10 mouse cellular contexts compared by ENCODE assay signal in genomic region chr12:119164672-119165071, GRCm38 (mm10).
DNase-seq lines count a peak whose midpoint lies in the region; ATAC-seq and TF ChIP-seq lines count a peak whose summit lies in the region.
"Had no signal": no experiment of that assay in that cellular context is flagged by ENCODE, and none has a peak within 500 bp of the region (broad histone marks: within the 10 kb centered on the region; RNA-seq: fewer than 3 reads in every experiment).

No protein-coding gene starts in this region.

- H3K9ac ChIP-seq in forebrain, embryonic 14.5 days (ENCODE audit: low read length): no peak overlapping the region
- no peak overlapping the region for H3K9ac ChIP-seq in forebrain, embryonic 11.5 days (ENCODE audit: low read length)
- no peak overlapping the region for H3K9ac ChIP-seq in limb, embryonic 13.5 days
- H3K9ac ChIP-seq in hindbrain, embryonic 16.5 days (ENCODE audit: low read depth, low read length): no peak overlapping the region

- no peak for TF ChIP-seq CTCF in brain, embryonic 14.5 days (IDR thresholded peaks at IDR 0.05; ENCODE audit: borderline replicate concordance, extremely low read depth, insufficient read depth, insufficient read length)

- peak; percentile 29 for DNase-seq in forebrain, embryonic 14.5 days (ENCODE audit: low spot score)
- DNase-seq in forebrain, embryonic 11.5 days (ENCODE audit: low spot score): no peak
- DNase-seq in limb, embryonic 10.5 days (ENCODE audit: low spot score): no peak
- peak; percentile 63 for DNase-seq in brain, embryonic 14.5 days (ENCODE audit: low read depth)
- no peak for DNase-seq in T-cell, adult 2 months (ENCODE audit: low spot score)
- no peak for DNase-seq in gastrocnemius, adult 18-20 months (ENCODE audit: low spot score)
- DNase-seq: cerebellum, adult 8-10 months had no signal

- H3K27ac ChIP-seq in forebrain, embryonic 14.5 days (ENCODE audit: low read depth, low read length): no peak overlapping the region
- H3K27ac ChIP-seq in forebrain, embryonic 11.5 days (ENCODE audit: low read depth, low read length): no peak overlapping the region
- H3K27ac ChIP-seq in limb, embryonic 13.5 days: peak overlapping the region; percentile 58; the same call in 1 of the 2 replicates
- H3K27ac ChIP-seq in limb, embryonic 10.5 days: no peak overlapping the region
- no peak overlapping the region for H3K27ac ChIP-seq in hindbrain, embryonic 16.5 days (ENCODE audit: low read depth, low read length)

- no peaks in the 10 kb centered on the region for H3K9me3 ChIP-seq in forebrain, embryonic 14.5 days (replicated peaks; ENCODE audit: control insufficient read depth, low read length)
- no peaks in the 10 kb centered on the region for H3K9me3 ChIP-seq in forebrain, embryonic 11.5 days (ENCODE audit: control insufficient read depth, low read length)
- H3K9me3 ChIP-seq in limb, embryonic 13.5 days: no peaks in the 10 kb centered on the region
- H3K9me3 ChIP-seq in limb, embryonic 10.5 days (replicated peaks): no peaks in the 10 kb centered on the region
- H3K9me3 ChIP-seq in hindbrain, embryonic 16.5 days (ENCODE audit: control insufficient read depth, low read length): no peaks in the 10 kb centered on the region

- peak; percentile 51; the same call in 1 of the 2 replicates for ATAC-seq in forebrain, embryonic 14.5 days
- no peak for ATAC-seq in forebrain, embryonic 11.5 days (replicated peaks; ENCODE audit: low FRiP score)
- no peak for ATAC-seq in limb, embryonic 13.5 days (ENCODE audit: low FRiP score, low read depth)
- peak; percentile 85 for ATAC-seq in hindbrain, embryonic 16.5 days

- no peaks in the 10 kb centered on the region for H3K27me3 ChIP-seq in forebrain, embryonic 14.5 days (replicated peaks; ENCODE audit: control insufficient read depth, insufficient read depth, low read length)
- H3K27me3 ChIP-seq in forebrain, embryonic 11.5 days (ENCODE audit: control insufficient read depth, insufficient read depth, low read length): no peaks in the 10 kb centered on the region
- no peaks in the 10 kb centered on the region for H3K27me3 ChIP-seq in limb, embryonic 13.5 days
- H3K27me3 ChIP-seq in limb, embryonic 10.5 days (ENCODE audit: low read depth, poor library complexity, severe bottlenecking): no peaks in the 10 kb centered on the region
- no peaks in the 10 kb centered on the region for H3K27me3 ChIP-seq in hindbrain, embryonic 16.5 days (replicated peaks; ENCODE audit: control insufficient read depth, insufficient read depth, low read length)

- H3K36me3 ChIP-seq in forebrain, embryonic 14.5 days (ENCODE audit: control insufficient read depth, insufficient read depth, low read length): peaks cover 23% of the 10 kb centered on the region
- H3K36me3 ChIP-seq in forebrain, embryonic 11.5 days (ENCODE audit: control insufficient read depth, insufficient read depth, low read length): no peaks in the 10 kb centered on the region; the same call in 1 of the 2 replicates
- H3K36me3 ChIP-seq in limb, embryonic 13.5 days: peaks cover 32% of the 10 kb centered on the region
- peaks cover 9% of the 10 kb centered on the region; the same call in 1 of the 2 replicates for H3K36me3 ChIP-seq in limb, embryonic 10.5 days
- peaks cover 4% of the 10 kb centered on the region; the same call in 1 of the 2 replicates for H3K36me3 ChIP-seq in hindbrain, embryonic 16.5 days (ENCODE audit: control insufficient read depth, insufficient read depth, low read length)

- no peak overlapping the region for H3K4me3 ChIP-seq in forebrain, embryonic 14.5 days (ENCODE audit: low read depth, low read length)
- no peak overlapping the region for H3K4me3 ChIP-seq in forebrain, embryonic 11.5 days (ENCODE audit: low read depth, low read length)
- H3K4me3 ChIP-seq in limb, embryonic 13.5 days: no peak overlapping the region
- no peak overlapping the region for H3K4me3 ChIP-seq in limb, embryonic 10.5 days
- H3K4me3 ChIP-seq in hindbrain, embryonic 16.5 days (ENCODE audit: low read length): no peak overlapping the region

- H3K4me2 ChIP-seq in forebrain, embryonic 14.5 days (ENCODE audit: low read length): no peak overlapping the region
- no peak overlapping the region for H3K4me2 ChIP-seq in forebrain, embryonic 11.5 days (ENCODE audit: low read depth, low read length, severe bottlenecking)
- H3K4me2 ChIP-seq in limb, embryonic 13.5 days (replicated peaks): no peak overlapping the region
- H3K4me2 ChIP-seq in hindbrain, embryonic 16.5 days (ENCODE audit: low read length): no peak overlapping the region
- H3K4me2 ChIP-seq: liver, embryonic 11.5 days had no signal

- no peak for TF ChIP-seq POLR2A in brain, embryonic 14.5 days (IDR thresholded peaks at IDR 0.05; ENCODE audit: borderline replicate concordance, extremely low read depth, insufficient read depth, insufficient read length, poor library complexity, severe bottlenecking)

- peaks cover 5% of the 10 kb centered on the region; the same call in 1 of the 2 replicates for H3K4me1 ChIP-seq in forebrain, embryonic 14.5 days (ENCODE audit: control insufficient read depth, insufficient read depth, low read length)
- no peaks in the 10 kb centered on the region for H3K4me1 ChIP-seq in forebrain, embryonic 11.5 days (replicated peaks; ENCODE audit: control insufficient read depth, insufficient read depth, low read length)
- H3K4me1 ChIP-seq in limb, embryonic 13.5 days: peaks cover 25% of the 10 kb centered on the region
- H3K4me1 ChIP-seq in limb, embryonic 10.5 days: peaks cover 9% of the 10 kb centered on the region; the same call in 1 of the 2 replicates
- no peaks in the 10 kb centered on the region for H3K4me1 ChIP-seq in hindbrain, embryonic 16.5 days (ENCODE audit: control insufficient read depth, insufficient read depth, low read depth, low read length)

- WGBS in forebrain, embryonic 14.5 days: 46% methylated on average over 1 of the region's 1 CpGs
- 88% methylated on average over 1 of the region's 1 CpGs for WGBS in forebrain, embryonic 11.5 days
- WGBS in limb, embryonic 13.5 days: 73% methylated on average over 1 of the region's 1 CpGs
- 83% methylated on average over 1 of the region's 1 CpGs for WGBS in limb, embryonic 10.5 days
- WGBS in hindbrain, embryonic 16.5 days: 64% methylated on average over 1 of the region's 1 CpGs

Comparison
In these comparisons a context has a peak if more than half of its experiments do, and no peak if none do; other contexts are left out.
1. ATAC-seq: peak in forebrain, embryonic 14.5 days (single experiment) and hindbrain, embryonic 16.5 days (single experiment); none in forebrain, embryonic 11.5 days (single experiment) and limb, embryonic 13.5 days (single experiment).
2. DNase-seq: peak in forebrain, embryonic 14.5 days (single experiment) and brain, embryonic 14.5 days (single experiment); none in forebrain, embryonic 11.5 days (single experiment), limb, embryonic 10.5 days (single experiment), T-cell, adult 2 months (single experiment) and gastrocnemius, adult 18-20 months (single experiment).